Mouse (Mus musculus) forebrain, embryonic 11.5 days (tissue): ENCODE data around the gene Slc34a3. TPM values are rescaled to one million over a fixed set of nuclear protein-coding genes. Genes with fewer than 3 reads are reported as not detected.

Source experiments
- ATAC-seq: fragments of 200-750 bp; cut with Nextera tagmentation; replicated peaks from 2 replicates; pipeline ENCODE4 v1.8.0; 2017; ENCODE audit warnings: moderate TSS enrichment; ENCODE audit not compliant: low FRiP score
- DNase-seq: peaks from one replicate; pipeline ENCODE4 v3.0.0-alpha.2; 2017; ENCODE audit warnings: low spot score
- H3K27ac ChIP-seq: fragments of 300-500 bp; sonication (generic); 2 replicates; pipeline ENCODE4 v1.5.1; 2014; ENCODE audit warnings: low read depth, low read length
- H3K27me3 ChIP-seq: fragments of 300-500 bp; sonication (generic); 2 replicates; pipeline ENCODE4 v1.6.1; 2014; ENCODE audit warnings: mild to moderate bottlenecking, low read length, mixed read lengths; ENCODE audit not compliant: control insufficient read depth, insufficient read depth
- H3K36me3 ChIP-seq: fragments of 300-500 bp; sonication (generic); 2 replicates; pipeline ENCODE4 v1.6.1; 2014; ENCODE audit warnings: mild to moderate bottlenecking, low read length, moderate library complexity, mixed read lengths; ENCODE audit not compliant: control insufficient read depth, insufficient read depth
- H3K4me1 ChIP-seq: fragments of 300-500 bp; sonication (generic); replicated peaks from 2 replicates; pipeline ENCODE4 v1.6.1; 2014; ENCODE audit warnings: low read length, mixed read lengths; ENCODE audit not compliant: control insufficient read depth, insufficient read depth
- H3K4me2 ChIP-seq: fragments of 300-500 bp; sonication (generic); 2 replicates; pipeline ENCODE4 v1.6.1; 2014; ENCODE audit warnings: low read depth, mild to moderate bottlenecking, low read length, moderate library complexity, mixed read lengths; ENCODE audit not compliant: severe bottlenecking
- H3K4me3 ChIP-seq: fragments of 300-500 bp; sonication (generic); 2 replicates; pipeline ENCODE4 v1.5.1; 2014; ENCODE audit warnings: low read depth, low read length
- H3K9ac ChIP-seq: fragments of 300-500 bp; sonication (generic); 2 replicates; pipeline ENCODE4 v1.6.1; 2014; ENCODE audit warnings: low read length
- H3K9me3 ChIP-seq: fragments of 300-500 bp; sonication (generic); 2 replicates; pipeline ENCODE4 v1.6.1; 2016; ENCODE audit warnings: low read length, mixed read lengths; ENCODE audit not compliant: control insufficient read depth
- WGBS: fragments of 180-500 bp; shearing (Covaris S2); extraction: QIAGEN DNeasy Blood & Tissue Kit; methylation state at CpG from one replicate; pipeline ENCODE4 v1.1.7; 2014; 5-methylcytosine and 5-hydroxymethylcytosine counted together
- polyA plus RNA-seq: library from polyadenylated mRNA; unstranded; fragments of >200 nt; fragmentation: Nextera tagmentation; extraction: Ambion mirVana; gene quantifications from 2 replicates; pipeline ENCODE4 v1.2.1, GENCODE M21; 2014

Gene Slc34a3
- polyA plus RNA-seq, 1 experiment from 2014 or later, result not detected

DNA sequence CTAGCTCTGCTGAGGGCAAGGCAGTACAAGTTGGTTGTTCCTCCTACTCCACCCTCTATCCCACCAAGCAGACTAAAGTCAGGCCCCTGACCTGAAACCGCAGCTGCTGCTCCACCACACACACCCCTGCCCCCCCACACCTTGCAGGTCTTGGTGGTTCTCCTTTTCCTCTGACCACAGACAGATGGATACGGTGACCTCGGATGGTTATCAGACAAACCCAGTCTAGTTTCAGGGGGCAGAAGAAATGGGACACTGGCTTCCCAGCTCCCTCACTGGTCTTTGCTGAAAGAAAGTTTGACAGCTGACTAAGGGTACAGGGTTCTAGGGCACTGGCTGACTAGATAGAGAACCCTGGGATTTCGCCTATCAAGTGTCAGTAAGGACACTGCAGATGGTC, 743 bp downstream of the Slc34a3 start:
- H3K9me3 ChIP-seq, result no peaks in the 10 kb centered on the region
- no peak overlapping the region for H3K4me3 ChIP-seq
- no peak overlapping the region for H3K9ac ChIP-seq
- DNase-seq, result no peak
- 81% methylated on average over 4 of the region's 4 CpGs for WGBS
- ATAC-seq, result no peak
- no peaks in the 10 kb centered on the region for H3K27me3 ChIP-seq
- H3K27ac ChIP-seq, result no peak overlapping the region
- H3K36me3 ChIP-seq, result no peaks in the 10 kb centered on the region
- no peaks in the 10 kb centered on the region for H3K4me1 ChIP-seq
- no peak overlapping the region for H3K4me2 ChIP-seq

DNA sequence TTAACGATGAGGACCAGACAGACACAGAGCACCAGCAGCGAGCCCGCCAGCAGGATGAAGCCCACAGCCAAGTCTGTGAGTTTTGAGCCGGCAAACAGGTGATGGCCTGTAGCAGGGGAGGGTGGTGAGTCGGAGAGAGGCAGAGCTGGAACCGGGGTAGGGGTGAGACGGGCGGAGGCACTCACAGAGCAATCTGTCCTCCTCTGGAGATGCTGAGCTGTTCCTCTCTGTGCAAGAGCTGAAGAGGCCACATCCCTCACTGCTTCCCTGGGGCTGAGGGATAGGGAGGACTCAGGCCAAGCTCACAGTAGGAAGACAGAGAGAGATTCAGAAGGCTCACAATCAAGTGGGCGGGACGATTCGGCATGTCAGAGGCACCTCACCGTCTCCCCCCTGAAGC, 3.1 kb downstream of the Slc34a3 start:
- Histone ChIP-seq H3K9ac (no peak overlapping the region), H3K4me2 (no peak overlapping the region), H3K27ac (no peak overlapping the region), H3K27me3 (no peaks in the 10 kb centered on the region), H3K9me3 (no peaks in the 10 kb centered on the region), H3K36me3 (no peaks in the 10 kb centered on the region), H3K4me3 (no peak overlapping the region), H3K4me1 (no peaks in the 10 kb centered on the region)
- WGBS, result 56% methylated on average over 12 of the region's 12 CpGs
- ATAC-seq (no peak), DNase-seq (no peak)

GRCm38 (mm10) chr2:25230581-25230980, 3.6 kb downstream of the Slc34a3 start:
- Histone ChIP-seq H3K9ac (no peak overlapping the region), H3K27ac (no peak overlapping the region), H3K4me1 (no peaks in the 10 kb centered on the region), H3K36me3 (no peaks in the 10 kb centered on the region), H3K4me3 (no peak overlapping the region), H3K4me2 (no peak overlapping the region), H3K27me3 (no peaks in the 10 kb centered on the region), H3K9me3 (no peaks in the 10 kb centered on the region)
- ATAC-seq (no peak), DNase-seq (no peak)
- WGBS, result 86% methylated on average over 7 of the region's 7 CpGs

DNA sequence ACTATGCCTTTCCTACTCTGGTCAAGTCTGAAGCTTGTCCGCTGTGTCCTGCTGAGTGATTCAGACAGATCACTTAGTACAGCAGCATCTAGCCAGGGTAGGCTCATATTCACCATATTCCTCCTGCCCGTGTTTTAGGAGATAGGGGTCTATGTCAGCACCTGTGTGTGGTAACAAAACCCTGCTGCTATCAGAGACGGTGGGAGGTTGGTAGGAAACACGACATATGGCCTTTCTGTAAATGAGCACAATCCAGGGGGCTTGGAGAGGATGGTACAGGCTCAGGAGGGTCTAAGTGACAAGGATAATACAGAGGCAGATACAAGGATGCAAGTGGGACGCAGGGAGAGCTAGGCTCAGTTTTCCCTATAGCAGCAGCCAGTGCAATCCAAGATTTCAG, 4.6 kb downstream of the Slc34a3 start:
- 83% methylated on average over 5 of the region's 5 CpGs for WGBS
- no peak overlapping the region for H3K27ac ChIP-seq

GRCm38 (mm10) chr2:25228995-25229530, 5.1 kb downstream of the Slc34a3 start:
- Histone ChIP-seq H3K4me3 (no peak overlapping the region), H3K9ac (0 out of 2 replicates have a peak overlapping the region, but pooled peaks have one; percentile 9), H3K27ac (no peak overlapping the region), H3K9me3 (no peaks in the 10 kb centered on the region), H3K36me3 (no peaks in the 10 kb centered on the region), H3K4me2 (no peak overlapping the region), H3K27me3 (no peaks in the 10 kb centered on the region), H3K4me1 (no peaks in the 10 kb centered on the region)
- ATAC-seq (no peak), DNase-seq (no peak)
- WGBS, result 65% methylated on average over 6 of the region's 6 CpGs

More for the DNA sequence above, 4.6 kb downstream of the Slc34a3 start:
- Histone ChIP-seq H3K4me2 (no peak overlapping the region), H3K27me3 (no peaks in the 10 kb centered on the region), H3K9me3 (no peaks in the 10 kb centered on the region), H3K9ac (no peak overlapping the region), H3K36me3 (no peaks in the 10 kb centered on the region), H3K4me1 (no peaks in the 10 kb centered on the region), H3K4me3 (no peak overlapping the region)
- DNase-seq, result no peak
- no peak for ATAC-seq

- WGBS, result 0% methylated on average over 7 of the region's 7 CpGs
- H3K9ac ChIP-seq, result no peak overlapping the region
- no peak overlapping the region for H3K27ac ChIP-seq
- H3K9me3 ChIP-seq, result no peaks in the 10 kb centered on the region
- DNase-seq (peak; percentile 88), ATAC-seq (no peak; the same call in 1 of the 2 replicates)
- no peaks in the 10 kb centered on the region for H3K27me3 ChIP-seq
- H3K4me2 ChIP-seq, result peak overlapping the region; percentile 40; the same call in 1 of the 2 replicates
- no peak overlapping the region for H3K4me3 ChIP-seq
- peaks cover 3% of the 10 kb centered on the region; the same call in 1 of the 2 replicates for H3K4me1 ChIP-seq
- H3K36me3 ChIP-seq, result no peaks in the 10 kb centered on the region
Observed at GRCm38 (mm10) chr2:25228431-25228889, 5.7 kb downstream of the Slc34a3 start.

GRCm38 (mm10) chr2:25227406-25227805, 6.8 kb downstream of the Slc34a3 start:
- Histone ChIP-seq H3K4me1 (peaks cover 5% of the 10 kb centered on the region; the same call in 1 of the 2 replicates), H3K36me3 (no peaks in the 10 kb centered on the region), H3K9ac (no peak overlapping the region), H3K27ac (no peak overlapping the region), H3K4me3 (no peak overlapping the region), H3K9me3 (no peaks in the 10 kb centered on the region), H3K4me2 (no peak overlapping the region), H3K27me3 (no peaks in the 10 kb centered on the region)
- ATAC-seq (no peak), DNase-seq (no peak)
- 94% methylated on average over 4 of the region's 4 CpGs for WGBS

- Histone ChIP-seq H3K9ac (no peak overlapping the region), H3K4me3 (no peak overlapping the region), H3K27ac (no peak overlapping the region), H3K4me2 (no peak overlapping the region), H3K27me3 (no peaks in the 10 kb centered on the region), H3K9me3 (no peaks in the 10 kb centered on the region), H3K4me1 (peaks cover 5% of the 10 kb centered on the region; the same call in 1 of the 2 replicates), H3K36me3 (no peaks in the 10 kb centered on the region)
- ATAC-seq (no peak), DNase-seq (no peak)
- WGBS, result 86% methylated on average over 5 of the region's 5 CpGs
Observed at GRCm38 (mm10) chr2:25226864-25227263, 7.3 kb downstream of the Slc34a3 start.

GRCm38 (mm10) chr2:25225811-25226379, 8.3 kb downstream of the Slc34a3 start:
- H3K4me3 ChIP-seq, result no peak overlapping the region
- peak overlapping the region; percentile 51; the same call in 1 of the 2 replicates for H3K4me2 ChIP-seq
- H3K4me1 ChIP-seq, result peaks cover 5% of the 10 kb centered on the region; the same call in 1 of the 2 replicates
- H3K27me3 ChIP-seq, result no peaks in the 10 kb centered on the region
- WGBS, result 78% methylated on average over 8 of the region's 8 CpGs
- H3K27ac ChIP-seq, result peak overlapping the region; percentile 97
- H3K9ac ChIP-seq, result no peak overlapping the region
- H3K9me3 ChIP-seq, result no peaks in the 10 kb centered on the region
- DNase-seq (no peak), ATAC-seq (no peak)
- H3K36me3 ChIP-seq, result no peaks in the 10 kb centered on the region
